Mouse (Mus musculus) kidney, adult 2 months (tissue): ENCODE measurements around the gene Ciao2a.

Experiments
- CTCF ChIP-seq: fragments of 200-500 bp; conservative IDR thresholded peaks from 2 replicates; pipeline ENCODE4 v1.5.1; 2011; ENCODE audit warnings: low read depth, mild to moderate bottlenecking, control low read depth, low read length, moderate library complexity, mixed read lengths; ENCODE audit not compliant: insufficient read depth, insufficient read length
- POLR2A ChIP-seq: fragments of 200-500 bp; IDR thresholded peaks from one replicate; pipeline ENCODE4 v1.6.1; 2011; ENCODE audit warnings: low read depth, low read length, control low read depth

DNA sequence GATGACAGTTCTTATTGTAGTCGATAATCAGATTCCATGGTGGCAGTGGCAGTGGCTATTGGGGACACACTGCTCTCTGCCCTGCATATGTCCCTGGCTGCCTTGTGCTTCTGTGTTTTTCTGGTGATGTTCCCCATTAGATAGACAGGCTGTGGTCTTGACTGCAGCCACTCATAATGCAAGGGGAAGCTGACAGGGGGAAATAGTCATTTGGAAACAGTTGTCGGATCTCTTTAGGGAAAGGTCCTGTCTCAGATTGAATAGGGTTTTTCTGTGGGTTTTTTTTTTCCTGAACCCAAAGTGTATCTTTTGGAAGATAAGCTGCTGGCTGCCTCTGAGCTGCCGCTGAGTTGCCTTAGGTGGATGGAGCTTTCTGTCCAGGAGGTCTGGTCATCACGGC is 44.4 kb upstream of the Ciao2a start:
- TF ChIP-seq POLR2A = no peak
- no peak for TF ChIP-seq CTCF
